Mouse (Mus musculus) CH12.LX (cell line): Measurements from ENCODE around the gene Tk1. TPM values are rescaled to one million over a fixed set of nuclear protein-coding genes. Genes with fewer than 3 reads are reported as not detected.

Source experiments
- DNase-seq: peaks from one replicate; pipeline ENCODE4 v3.0.0-alpha.2; 2013; ENCODE audit errors: extremely low read depth
- H3K27ac ChIP-seq: 2 replicates; pipeline ENCODE4 v1.5.1; 2012; ENCODE audit warnings: low read depth, mild to moderate bottlenecking, control low read depth, moderate library complexity; ENCODE audit not compliant: insufficient read depth
- H3K27me3 ChIP-seq: replicated peaks from 2 replicates; pipeline ENCODE3; 2012; ENCODE audit warnings: inconsistent platforms
- H3K36me3 ChIP-seq, 2 experiments: replicated peaks in 1 of 2; 2 replicates each; pipeline versions ENCODE3 to v1.6.1; 2012; ENCODE audit warnings: inconsistent platforms in 1 of 2, low read length in 1 of 2, mild to moderate bottlenecking in 1 of 2, mixed read lengths in 1 of 2, moderate library complexity in 1 of 2; ENCODE audit not compliant: control insufficient read depth in 1 of 2, insufficient read depth in 1 of 2
- H3K4me1 ChIP-seq, 2 experiments: 2 replicates each; pipeline ENCODE4 v1.6.1; 2012; ENCODE audit warnings: inconsistent platforms in 1 of 2, moderate library complexity in 1 of 2; ENCODE audit not compliant: insufficient read depth in 2 of 2, control insufficient read depth in 1 of 2
- H3K4me2 ChIP-seq: 2 replicates; pipeline ENCODE4 v1.6.1; 2012; ENCODE audit warnings: low read depth, mild to moderate bottlenecking, control low read depth; ENCODE audit not compliant: poor library complexity, insufficient read depth, severe bottlenecking
- H3K4me3 ChIP-seq, 3 experiments: fragments of 150-350 bp in 1 of 3; sonication (generic) in 1 of 3; replicated peaks in 1 of 3; 2 replicates each; pipeline versions ENCODE3 to v1.5.1; 2011 to 2012; ENCODE audit warnings: low read depth in 2 of 3, low read length in 2 of 3, mild to moderate bottlenecking in 2 of 3, moderate library complexity in 2 of 3, control low read depth in 1 of 3, improper control_type of control experiment in 1 of 3, inconsistent platforms in 1 of 3, mixed read lengths in 1 of 3; ENCODE audit not compliant: poor library complexity in 1 of 3
- H3K79me2 ChIP-seq: replicated peaks from 2 replicates; pipeline ENCODE4 v1.6.1; 2012; ENCODE audit warnings: mild to moderate bottlenecking, moderate library complexity; ENCODE audit not compliant: control insufficient read depth, poor library complexity, insufficient read depth, severe bottlenecking; ENCODE audit errors: extremely low read depth
- H3K9ac ChIP-seq: 2 replicates; pipeline ENCODE4 v1.6.1; 2012; ENCODE audit warnings: low read depth, mild to moderate bottlenecking, control low read depth, moderate library complexity; ENCODE audit not compliant: insufficient read depth
- H3K9me3 ChIP-seq: replicated peaks from 2 replicates; pipeline ENCODE3; 2012; ENCODE audit warnings: low read length, inconsistent platforms, mixed read lengths
- CHD2 ChIP-seq: IDR thresholded peaks from 2 replicates; pipeline ENCODE4 v1.6.1; 2011; ENCODE audit warnings: low read length, improper control_type of control experiment
- ELF1 ChIP-seq: IDR thresholded peaks from 2 replicates; pipeline ENCODE4 v1.6.1; 2014; ENCODE audit warnings: low read depth, mild to moderate bottlenecking, inconsistent platforms, low read length, improper control_type of control experiment
- EP300 ChIP-seq: IDR thresholded peaks from 2 replicates; pipeline ENCODE4 v1.6.1; 2011; ENCODE audit warnings: low read length, improper control_type of control experiment
- ETS1 ChIP-seq: conservative IDR thresholded peaks from 2 replicates; pipeline ENCODE4 v1.6.1; 2012; ENCODE audit warnings: low read depth, mild to moderate bottlenecking, inconsistent platforms, low read length, improper control_type of control experiment, moderate library complexity
- GABPA ChIP-seq: IDR thresholded peaks from 2 replicates; pipeline ENCODE4 v1.6.1; 2012; ENCODE audit warnings: low read depth, low read length, improper control_type of control experiment, inconsistent platforms; ENCODE audit not compliant: insufficient replicate concordance
- IRF4 ChIP-seq: IDR thresholded peaks from 2 replicates; pipeline ENCODE4 v1.6.1; 2014; ENCODE audit warnings: low read depth, mild to moderate bottlenecking, inconsistent platforms, low read length, improper control_type of control experiment
- KAT2A ChIP-seq: IDR thresholded peaks from 2 replicates; pipeline ENCODE4 v1.6.1; 2012; ENCODE audit warnings: low read length, improper control_type of control experiment, inconsistent platforms; ENCODE audit not compliant: insufficient replicate concordance
- MXI1 ChIP-seq: IDR thresholded peaks from 2 replicates; pipeline ENCODE4 v1.6.1; 2011; ENCODE audit warnings: mild to moderate bottlenecking, low read depth, low read length, improper control_type of control experiment
- MYC ChIP-seq: IDR thresholded peaks from 2 replicates; pipeline ENCODE4 v1.6.1; 2011; ENCODE audit warnings: low read depth, mild to moderate bottlenecking, improper control_type of control experiment, low read length
- NELFE ChIP-seq: IDR thresholded peaks from 2 replicates; pipeline ENCODE4 v1.6.1; 2011; ENCODE audit warnings: low read depth, low read length, improper control_type of control experiment
- NRF1 ChIP-seq: IDR thresholded peaks from 2 replicates; pipeline ENCODE4 v1.6.1; 2014; ENCODE audit warnings: low read depth, mild to moderate bottlenecking, inconsistent platforms, low read length, improper control_type of control experiment, moderate library complexity
- PAX5 ChIP-seq: IDR thresholded peaks from 2 replicates; pipeline ENCODE4 v1.6.1; 2012; ENCODE audit warnings: low read length, inconsistent platforms, mixed read lengths
- RCOR1 ChIP-seq: conservative IDR thresholded peaks from 2 replicates; pipeline ENCODE4 v1.6.1; 2012; ENCODE audit warnings: low read depth, mild to moderate bottlenecking, inconsistent platforms, low read length, improper control_type of control experiment
- TCF12 ChIP-seq: IDR thresholded peaks from 2 replicates; pipeline ENCODE4 v1.6.1; 2014; ENCODE audit warnings: low read depth, mild to moderate bottlenecking, inconsistent platforms, low read length, improper control_type of control experiment
- UBTF ChIP-seq: IDR thresholded peaks from 2 replicates; pipeline ENCODE4 v1.6.1; 2012; ENCODE audit warnings: low read depth, mild to moderate bottlenecking, inconsistent platforms, low read length, improper control_type of control experiment, moderate library complexity
- USF2 ChIP-seq: conservative IDR thresholded peaks from 2 replicates; pipeline ENCODE4 v1.6.1; 2011; ENCODE audit warnings: low read depth, low read length, improper control_type of control experiment
- ZC3H11A ChIP-seq: IDR thresholded peaks from 2 replicates; pipeline ENCODE4 v1.6.1; 2012; ENCODE audit warnings: low read depth, mild to moderate bottlenecking, inconsistent platforms, low read length, improper control_type of control experiment
- ZKSCAN1 ChIP-seq: IDR thresholded peaks from 2 replicates; pipeline ENCODE4 v1.6.1; 2012; ENCODE audit warnings: low read depth, inconsistent platforms, low read length, improper control_type of control experiment, borderline replicate concordance
- ZMIZ1 ChIP-seq: IDR thresholded peaks from 2 replicates; pipeline ENCODE4 v1.6.1; 2012; ENCODE audit warnings: low read depth, mild to moderate bottlenecking, inconsistent platforms, low read length, improper control_type of control experiment
- dilution Hi-C: fragments of 300-500 bp; cut with MboI; formaldehyde crosslinking; loops from 2 replicates; pipeline ENCODE4 v1.14.3; 2020; ENCODE audit warnings: low sequenced_read_pairs; ENCODE audit not compliant: extremely low pct_unique_long_range_greater_than_20kb, extremely low pct_ligation_motif_present
- in situ Hi-C: fragments of 300-500 bp; cut with MboI; formaldehyde crosslinking; loops from 3 replicates; pipeline ENCODE4 v1.14.3; 2019; ENCODE audit warnings: low sequenced_read_pairs, low pct_ligation_motif_present, low pct_unique_long_range_greater_than_20kb, mixed read lengths
- polyA plus RNA-seq: library from polyadenylated mRNA; unstranded; fragments of >175 nt; gene quantifications from 2 replicates; pipeline ENCODE4 v1.2.1, GENCODE M21; 2012; ENCODE audit warnings: low read depth; ENCODE audit not compliant: insufficient read length
- total RNA-seq, 2 experiments: library from RNA; depleted of rRNA; stranded (reverse); fragments of 300-350 nt in 1 of 2; fragments of >200 nt in 1 of 2; gene quantifications; 2 replicates each; pipeline ENCODE4 v1.2.3; 2012 to 2014

The Tk1 gene
- total and polyA plus RNA-seq, 3 experiments = 146 to 235 (median 179) TPM

DNA sequence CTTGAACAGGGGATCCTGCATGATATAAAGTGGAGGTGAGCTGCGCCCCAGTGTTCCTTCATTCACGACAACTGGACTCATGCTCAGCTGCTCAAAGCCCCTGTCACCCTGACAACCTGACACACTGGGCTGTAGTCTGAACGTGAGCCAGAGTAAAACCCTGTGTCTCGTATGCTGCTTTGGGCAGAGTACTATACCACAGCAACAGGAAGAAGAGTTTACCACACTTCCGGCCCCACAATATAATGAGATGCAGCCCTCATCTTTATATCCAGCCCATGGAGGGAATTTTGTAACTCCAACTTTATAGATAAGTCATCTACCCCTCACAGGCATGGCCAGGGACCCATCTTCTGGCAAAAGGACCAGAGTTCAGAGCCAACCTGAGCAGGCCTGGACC is 48.8 kb downstream of the Tk1 start:
- Histone ChIP-seq H3K4me2 (no peak overlapping the region), H3K4me3 (no peak overlapping the region), H3K9ac (no peak overlapping the region), H3K27ac (no peak overlapping the region), H3K36me3 (peaks cover 50 to 67% of the 10 kb centered on the region in 2 experiments), H3K4me1 (peaks cover 10 to 65% of the 10 kb centered on the region in 2 experiments), H3K79me2 (no peaks in the 10 kb centered on the region), H3K27me3 (no peaks in the 10 kb centered on the region), H3K9me3 (no peaks in the 10 kb centered on the region)
- DNase-seq = no peak
- dilution Hi-C loops (no loop called here), in situ Hi-C loops (no loop called here)
- no peak for TF ChIP-seq ZMIZ1
- TF ChIP-seq PAX5 = no peak
- no peak for TF ChIP-seq NRF1
- no peak for TF ChIP-seq MXI1
- TF ChIP-seq UBTF = no peak
- TF ChIP-seq ZKSCAN1 = no peak
- no peak for TF ChIP-seq NELFE
- no peak for TF ChIP-seq KAT2A
- TF ChIP-seq TCF12 = no peak
- TF ChIP-seq RCOR1 = no peak
- TF ChIP-seq USF2 = no peak
- TF ChIP-seq EP300 = no peak
- TF ChIP-seq GABPA = no peak
- no peak for TF ChIP-seq IRF4
- TF ChIP-seq MYC = no peak
- no peak for TF ChIP-seq ZC3H11A
- TF ChIP-seq ELF1 = no peak

GRCm38 (mm10) chr11:117776085-117776792 is 49.7 kb downstream of the Tk1 start:
- peaks cover 13 to 65% of the 10 kb centered on the region in 2 experiments for H3K4me1 ChIP-seq
- H3K36me3 ChIP-seq = peaks cover 57 to 74% of the 10 kb centered on the region in 2 experiments
- no peaks in the 10 kb centered on the region for H3K9me3 ChIP-seq
- TF ChIP-seq TCF12 (0 out of 2 replicates have a peak, but pooled peaks have one; percentile 5), ZMIZ1 (no peak), MYC (no peak), ETS1 (no peak), ZC3H11A (no peak), CHD2 (no peak)
- H3K27me3 ChIP-seq = no peaks in the 10 kb centered on the region
- no peak overlapping the region for H3K9ac ChIP-seq
- in situ Hi-C loops (no loop called here), dilution Hi-C loops (no loop called here)
- no peak for DNase-seq
- H3K4me2 ChIP-seq = no peak overlapping the region
- H3K79me2 ChIP-seq = no peaks in the 10 kb centered on the region
- H3K27ac ChIP-seq = no peak overlapping the region
- H3K4me3 ChIP-seq = no peak overlapping the region
